Mouse (Mus musculus) CD4-positive helper T cell, adult 2 months (primary cell): ENCODE measurements around the gene Atp2b2.

Experiments
- DNase-seq: peaks from one replicate; pipeline ENCODE4 v3.0.0-alpha.2; 2012; ENCODE audit warnings: low read depth, missing footprints, low spot score

The Atp2b2 gene

DNA sequence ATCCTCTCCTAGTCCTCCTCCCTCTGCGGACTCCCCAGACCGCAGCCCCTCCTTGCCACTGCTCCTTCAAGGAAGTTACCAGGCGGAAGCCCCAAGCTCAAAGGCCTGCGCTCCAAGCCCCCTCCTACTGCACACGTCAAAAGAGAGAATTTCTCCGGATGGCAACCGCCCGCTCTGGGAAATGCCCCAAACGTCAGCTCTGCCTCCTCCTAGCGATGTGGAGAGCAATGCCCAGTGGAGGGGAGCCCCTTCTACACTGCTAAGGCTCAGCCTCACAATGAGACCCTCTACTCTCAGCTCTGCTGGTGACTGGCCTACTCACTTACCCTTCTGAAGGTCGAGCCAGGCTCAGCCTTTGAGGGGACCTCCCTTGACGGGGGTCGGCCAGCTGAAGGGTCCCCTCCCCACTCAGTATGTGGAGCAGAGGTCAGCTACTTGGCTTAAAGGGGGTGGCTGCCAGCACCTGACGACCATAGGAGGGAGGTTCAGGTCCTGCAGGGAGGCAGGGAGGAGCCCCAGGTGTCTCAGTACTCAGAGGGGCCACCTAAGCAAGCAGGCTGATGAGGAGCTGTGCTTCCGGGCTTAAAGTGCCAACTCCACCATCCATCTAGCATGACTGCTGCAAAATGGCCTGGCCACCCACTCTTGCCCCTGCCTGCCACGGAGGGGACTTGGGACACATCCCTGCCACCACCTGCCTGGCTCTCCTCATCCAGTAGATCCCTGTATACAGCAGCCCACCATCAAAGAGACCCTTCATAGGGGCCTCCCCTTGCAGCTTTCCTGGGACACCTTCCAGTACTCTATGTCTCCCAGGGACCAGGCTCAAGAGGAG lies 152.2 kb downstream of the Atp2b2 start:
- no peak for DNase-seq

DNA sequence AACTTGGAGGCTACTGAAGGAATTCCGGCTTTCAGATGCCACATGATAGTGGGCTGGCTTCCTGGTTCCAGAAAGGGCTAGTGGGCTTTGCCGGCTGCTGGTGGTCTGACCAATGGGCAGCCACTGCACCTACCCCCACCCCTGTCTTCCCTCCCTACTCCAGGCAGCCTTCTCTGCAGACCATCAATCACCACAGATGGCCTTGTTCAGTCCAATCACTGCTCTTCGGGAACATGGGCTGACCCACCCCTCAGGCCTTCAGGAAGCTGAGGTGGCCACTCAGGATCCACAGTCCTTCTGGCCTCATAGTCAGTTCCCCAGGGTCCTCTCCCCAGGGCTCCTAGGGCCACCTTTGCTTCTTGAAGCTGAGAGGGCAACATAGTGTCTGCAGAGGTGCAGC lies 153.2 kb downstream of the Atp2b2 start:
- no peak for DNase-seq

DNA sequence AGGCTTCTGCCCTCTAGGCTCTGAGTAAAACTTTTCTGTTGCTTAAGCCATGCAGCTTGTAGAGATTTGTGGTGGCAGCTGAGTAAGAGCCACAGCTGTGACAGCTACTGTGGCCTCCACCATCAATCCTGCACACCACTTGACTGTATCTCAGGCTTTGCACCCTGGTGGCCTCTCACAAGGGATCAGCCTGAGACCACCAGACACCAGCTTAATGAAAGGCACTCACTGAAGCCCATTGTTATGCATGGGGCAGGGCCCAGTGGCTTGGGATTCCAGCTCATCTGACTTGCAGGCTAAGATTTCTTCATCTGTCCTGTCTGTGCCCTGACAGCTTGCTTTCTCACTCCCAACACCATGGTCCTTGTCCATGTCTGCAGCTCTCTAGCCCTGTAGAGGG lies 155.5 kb downstream of the Atp2b2 start:
- DNase-seq, result no peak

DNA sequence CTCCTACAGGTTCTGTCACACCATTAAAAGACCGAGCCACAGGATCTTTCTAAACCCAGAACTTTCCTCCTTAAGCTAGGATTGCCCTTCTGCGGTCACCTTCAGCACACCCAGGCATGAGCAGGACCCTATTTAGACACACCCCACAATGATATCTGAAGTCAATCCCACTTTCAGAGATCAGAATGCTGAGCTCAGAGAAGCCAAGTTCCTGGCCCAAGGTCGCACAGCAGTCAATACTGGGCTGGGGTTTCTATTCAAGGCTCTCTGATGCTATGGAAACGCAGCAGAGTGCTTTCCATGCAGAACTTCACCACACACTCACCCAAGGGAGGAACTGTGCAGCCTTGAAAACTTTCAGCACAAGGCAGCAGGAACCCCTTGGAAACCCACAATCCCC lies 157.6 kb downstream of the Atp2b2 start:
- no peak for DNase-seq

DNA sequence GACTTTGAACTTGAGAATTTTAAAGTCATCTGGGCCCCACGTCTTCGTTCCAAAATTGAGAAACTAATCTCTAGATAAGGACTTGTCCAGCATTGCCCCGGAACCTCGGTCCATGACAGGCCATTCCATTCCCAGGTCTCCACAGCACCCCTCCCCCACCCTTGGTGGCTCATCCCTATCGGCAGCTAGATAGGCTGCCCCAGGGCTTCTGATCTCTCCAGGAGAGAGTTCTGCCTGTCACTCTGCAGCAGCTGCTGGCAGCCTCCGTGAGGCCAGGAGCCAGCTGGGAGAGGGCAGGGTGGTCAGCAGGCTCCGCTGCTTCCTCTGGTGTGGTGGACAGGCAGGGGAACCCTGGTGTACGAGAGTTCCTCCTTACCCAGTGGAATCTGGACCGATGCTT lies 159.2 kb downstream of the Atp2b2 start:
- DNase-seq, result no peak

DNA sequence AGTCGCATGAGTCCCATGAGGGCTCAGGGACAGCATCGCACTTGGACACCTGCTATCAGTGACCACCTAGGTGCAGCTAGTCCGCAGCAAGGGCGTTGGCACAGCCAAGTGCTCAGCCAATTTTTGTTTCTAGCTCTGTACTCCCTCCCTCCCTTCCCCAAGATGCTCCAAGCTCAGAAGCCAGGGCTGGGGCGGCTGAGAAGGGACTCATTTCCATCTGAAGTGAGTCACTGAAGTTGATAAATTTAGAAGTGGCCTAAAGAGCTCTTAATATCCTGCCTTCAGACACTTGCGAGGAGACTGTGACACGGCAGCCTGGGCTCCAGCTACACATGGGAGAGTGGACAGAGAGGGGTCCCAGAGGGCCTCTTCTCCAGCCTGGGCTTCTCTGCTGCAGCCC lies 160.0 kb downstream of the Atp2b2 start:
- DNase-seq, result no peak

DNA sequence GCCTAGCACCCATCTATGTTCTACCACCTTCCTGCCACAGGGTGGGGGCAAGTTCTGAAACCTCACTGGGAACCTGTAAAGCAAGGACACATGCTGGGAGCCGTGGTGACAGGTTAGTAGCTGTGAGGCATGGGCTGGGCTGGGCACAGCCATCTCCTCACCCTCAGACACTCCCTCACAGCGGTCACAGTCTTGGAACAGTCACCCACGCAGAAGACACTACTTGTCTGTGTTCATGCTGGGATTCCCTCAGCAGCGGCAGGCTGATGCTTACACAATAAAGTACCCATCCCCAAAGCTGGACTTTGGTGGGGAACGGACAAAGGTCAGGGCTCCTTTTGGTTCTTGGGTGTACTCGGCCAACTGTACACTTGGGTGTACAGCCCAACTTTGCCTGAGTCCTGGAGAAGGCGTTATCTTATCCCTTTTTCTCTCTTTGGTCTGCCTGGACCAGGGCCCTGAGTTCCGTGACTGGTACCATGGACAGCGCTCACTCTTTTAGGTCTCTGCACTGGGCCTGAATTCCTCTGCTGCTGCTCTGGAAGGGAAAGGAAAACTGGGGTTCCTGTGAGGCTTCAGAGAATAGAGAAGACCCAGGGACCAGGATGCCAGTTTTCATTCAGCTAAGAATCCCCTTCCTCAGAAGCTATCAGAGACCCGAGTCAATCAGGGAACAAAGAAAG lies 160.7 kb downstream of the Atp2b2 start:
- no peak for DNase-seq

DNA sequence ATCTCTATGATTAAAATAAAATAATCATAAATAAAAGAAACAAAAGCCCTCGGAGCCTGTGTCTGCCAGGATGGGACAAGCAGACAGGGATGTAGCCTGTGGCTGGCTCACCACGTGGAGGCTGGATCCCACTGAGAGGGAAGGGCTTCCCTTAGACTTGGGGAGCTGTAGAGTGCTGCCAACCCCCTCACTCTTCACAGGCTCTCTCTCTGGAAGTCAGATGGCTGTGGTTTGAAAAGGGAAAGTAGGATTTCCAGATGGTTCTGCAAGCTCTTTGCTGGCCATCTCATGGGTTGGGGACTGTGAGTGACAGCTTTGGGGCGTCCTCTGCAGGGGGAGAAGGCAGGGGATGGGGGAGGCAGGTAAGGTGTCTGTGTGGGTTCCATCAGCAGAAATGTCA lies 163.0 kb downstream of the Atp2b2 start:
- DNase-seq, result no peak

DNA sequence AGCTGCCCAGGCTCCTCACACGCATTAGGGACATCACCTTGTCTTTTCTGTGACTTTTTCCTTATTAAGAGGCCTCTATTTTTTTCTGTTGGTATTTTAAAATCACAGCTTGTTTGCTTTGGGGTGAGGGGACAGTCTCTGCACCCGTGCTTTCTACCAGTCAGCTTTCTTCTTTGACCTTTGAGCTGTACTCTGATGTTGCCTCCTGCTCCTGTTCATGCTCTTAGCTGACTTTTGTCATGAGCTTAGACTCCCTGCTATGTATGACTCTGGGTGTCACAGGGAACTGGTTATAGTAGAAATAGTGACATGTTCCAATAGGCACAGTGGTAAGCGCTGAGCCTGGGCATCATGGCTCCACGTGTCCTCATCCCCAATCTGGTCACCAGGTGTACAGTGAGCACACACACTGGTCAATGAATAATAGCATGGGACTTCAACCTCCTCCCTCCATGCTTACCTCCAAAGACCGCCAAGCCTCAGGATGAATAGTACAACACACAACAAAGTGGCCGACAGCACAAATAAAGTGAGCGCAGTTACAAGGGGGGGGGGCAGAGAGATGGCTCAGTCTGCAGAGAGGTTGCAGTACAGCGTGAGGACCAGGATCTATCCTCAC lies 163.8 kb downstream of the Atp2b2 start:
- DNase-seq, result no peak

DNA sequence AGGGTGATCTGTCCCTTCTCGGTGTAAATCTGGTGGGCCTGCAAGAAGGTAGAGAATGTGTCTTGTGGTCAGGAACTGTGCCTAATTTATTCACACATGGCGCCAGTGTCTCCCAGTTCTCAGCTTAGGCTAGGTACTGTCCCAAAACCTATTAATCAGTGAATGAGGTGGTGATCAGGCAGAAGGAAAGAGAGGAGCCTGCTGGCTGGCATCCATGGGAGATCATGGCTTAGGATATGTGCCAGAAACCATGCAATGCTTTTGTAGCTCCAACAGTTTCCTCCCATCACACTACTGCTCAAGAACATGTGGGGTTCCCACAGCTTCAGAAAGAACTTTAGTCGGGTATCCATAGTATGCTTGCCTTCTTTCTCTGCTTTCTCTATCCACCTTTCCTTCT lies 165.8 kb downstream of the Atp2b2 start:
- no peak for DNase-seq

DNA sequence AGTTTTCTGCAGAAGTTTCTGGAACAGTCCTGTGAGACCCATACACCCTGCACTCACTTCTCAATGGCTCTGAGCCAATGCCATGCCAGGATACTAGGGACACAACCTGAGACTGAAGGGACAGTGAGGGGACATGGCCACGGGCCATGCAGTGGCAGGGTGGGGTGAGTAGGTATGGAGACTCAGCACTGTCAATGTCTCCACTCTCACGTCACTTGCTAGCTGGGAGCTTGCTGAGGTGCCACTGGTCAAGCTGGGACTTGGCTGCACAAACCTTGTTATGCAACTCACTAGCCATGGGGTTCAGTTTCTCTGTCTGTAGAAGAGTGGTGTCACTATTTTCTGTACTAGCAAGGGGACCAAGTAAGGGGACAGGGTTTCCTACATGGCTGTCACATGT lies 167.2 kb downstream of the Atp2b2 start:
- DNase-seq, result no peak

DNA sequence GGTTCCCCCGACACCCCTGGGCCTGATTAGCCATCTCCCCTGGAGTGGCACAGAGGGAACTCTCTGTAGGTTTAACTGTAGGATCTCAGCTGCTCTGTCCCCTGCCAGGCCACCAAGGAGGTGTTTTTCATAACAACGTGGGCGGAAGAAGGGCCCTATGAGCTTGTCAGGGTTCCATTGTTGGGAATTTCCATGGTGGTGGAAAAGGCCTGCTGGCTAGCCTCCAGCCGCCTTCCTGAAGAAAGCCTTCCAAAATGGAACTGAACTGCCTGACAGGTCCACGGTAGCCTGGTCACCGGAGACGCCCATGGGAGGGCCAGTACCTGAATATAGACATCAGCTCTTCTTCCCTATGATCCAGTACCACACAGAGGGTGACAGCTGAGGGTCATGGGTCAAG lies 169.8 kb downstream of the Atp2b2 start:
- no peak for DNase-seq

DNA sequence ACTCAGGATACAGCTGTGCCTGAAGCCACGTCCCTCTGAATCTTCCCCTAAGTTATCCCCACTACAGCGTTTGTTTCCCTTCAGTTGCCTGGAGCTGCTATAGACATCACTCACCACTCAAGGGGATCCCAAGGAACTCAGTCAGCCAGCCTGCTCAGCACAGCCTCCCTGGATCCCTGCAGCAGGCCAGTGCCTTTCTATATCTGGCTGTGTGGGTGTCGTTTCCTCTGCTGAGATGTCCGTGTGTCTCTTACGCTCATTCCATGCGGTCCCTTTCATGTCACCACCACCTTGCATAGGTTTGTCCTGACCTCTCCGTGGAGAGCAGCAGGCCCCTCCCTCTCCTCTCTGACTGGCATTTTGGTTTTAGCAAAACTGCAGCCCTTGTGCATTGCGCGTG lies 171.6 kb downstream of the Atp2b2 start:
- no peak for DNase-seq

DNA sequence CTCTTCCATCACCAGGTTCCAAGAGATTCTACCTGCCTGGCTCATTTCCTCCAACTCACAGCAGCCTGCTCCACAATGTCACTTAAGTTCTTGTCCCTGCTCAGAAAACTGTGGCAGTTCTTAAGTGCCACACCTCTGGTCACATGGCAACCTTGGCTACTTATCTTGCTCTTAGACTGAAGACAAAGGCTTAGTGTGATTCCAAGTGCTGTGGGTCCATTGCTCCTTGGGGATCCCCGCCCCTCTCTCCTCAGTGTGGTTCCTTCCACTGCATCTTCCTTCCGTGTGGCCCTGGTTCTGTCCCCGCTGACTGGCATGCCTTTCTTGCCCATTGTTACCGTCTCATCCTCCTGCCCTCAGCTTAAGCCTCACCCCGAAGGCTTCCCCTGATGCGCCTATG lies 173.9 kb downstream of the Atp2b2 start:
- no peak for DNase-seq

DNA sequence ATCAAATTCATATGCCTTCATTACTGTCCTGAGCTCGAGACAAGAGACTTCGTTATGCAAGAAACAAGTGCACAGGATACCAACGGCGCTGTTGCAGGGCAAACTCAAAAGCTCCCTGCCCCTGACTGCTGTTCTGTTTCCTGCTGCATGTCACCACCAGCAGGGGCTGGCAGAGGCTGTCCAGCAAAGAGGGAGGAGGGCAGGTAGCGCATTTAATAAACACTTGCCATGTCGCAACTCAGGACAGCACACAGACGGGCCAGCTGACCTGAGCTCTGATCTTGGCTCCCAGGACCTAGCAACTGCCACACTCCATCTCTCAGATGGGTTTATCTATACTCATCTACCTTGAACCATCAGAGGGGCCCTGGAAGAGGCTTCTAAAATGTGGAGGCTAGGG lies 176.7 kb downstream of the Atp2b2 start:
- DNase-seq, result no peak

DNA sequence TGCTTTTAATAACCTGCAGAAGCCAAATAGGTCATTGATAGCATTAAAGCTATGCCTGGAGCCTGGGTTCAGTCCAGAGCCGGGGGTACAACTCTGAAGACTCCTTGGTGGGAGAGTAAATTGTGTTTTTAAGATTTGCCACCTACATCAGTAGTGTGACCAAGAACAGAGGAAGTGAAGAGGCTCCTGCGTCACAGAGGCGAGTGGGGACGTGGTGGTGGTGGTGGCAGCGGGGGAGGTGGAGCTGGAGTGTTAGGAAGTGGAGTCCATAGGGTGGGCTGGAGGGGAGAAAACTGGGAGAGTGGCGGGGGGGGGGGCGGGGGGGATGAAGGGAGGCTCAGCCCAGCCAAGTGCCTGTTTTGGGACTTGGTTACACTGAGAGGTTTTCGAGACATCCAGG lies 177.6 kb downstream of the Atp2b2 start:
- DNase-seq, result no peak

DNA sequence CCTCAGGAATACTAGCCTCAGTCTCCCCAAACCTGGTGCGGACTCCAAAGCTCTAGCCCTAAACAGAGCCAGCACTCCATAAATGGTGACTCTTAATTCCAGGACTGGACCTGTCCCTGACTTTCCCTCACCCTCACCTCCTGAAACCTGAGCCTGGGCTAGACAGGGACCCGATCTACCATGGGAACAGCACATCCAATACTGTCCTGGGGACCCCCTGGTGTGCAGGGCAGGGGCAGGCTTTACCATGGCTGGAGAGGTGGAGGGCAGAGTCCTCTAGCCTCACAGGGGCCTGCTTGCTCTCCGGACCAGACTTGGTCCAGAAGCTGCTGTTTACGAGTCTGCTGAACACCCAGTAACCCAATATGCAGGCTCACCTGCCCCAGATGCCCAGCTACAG lies 179.5 kb downstream of the Atp2b2 start:
- no peak for DNase-seq

DNA sequence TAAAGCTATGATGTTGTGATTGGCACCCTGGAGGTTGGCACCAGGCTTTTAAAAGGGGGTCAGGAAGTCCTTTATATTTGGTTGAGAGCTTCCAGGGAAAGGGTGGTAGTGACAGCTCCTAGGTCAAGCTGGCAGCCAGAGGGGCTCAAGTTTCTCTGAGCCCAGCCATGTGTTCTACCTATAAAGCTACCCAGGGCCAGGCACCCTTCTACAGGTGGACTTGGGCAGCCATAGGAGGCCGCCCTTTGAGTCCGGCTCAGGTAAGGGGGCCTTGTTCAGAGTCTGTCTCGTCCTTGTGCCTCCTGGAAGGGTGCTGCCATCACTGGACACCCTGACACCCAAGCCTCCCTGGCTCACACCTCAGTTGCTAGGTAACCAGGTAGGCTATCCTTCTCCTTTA lies 180.5 kb downstream of the Atp2b2 start:
- DNase-seq, result no peak

DNA sequence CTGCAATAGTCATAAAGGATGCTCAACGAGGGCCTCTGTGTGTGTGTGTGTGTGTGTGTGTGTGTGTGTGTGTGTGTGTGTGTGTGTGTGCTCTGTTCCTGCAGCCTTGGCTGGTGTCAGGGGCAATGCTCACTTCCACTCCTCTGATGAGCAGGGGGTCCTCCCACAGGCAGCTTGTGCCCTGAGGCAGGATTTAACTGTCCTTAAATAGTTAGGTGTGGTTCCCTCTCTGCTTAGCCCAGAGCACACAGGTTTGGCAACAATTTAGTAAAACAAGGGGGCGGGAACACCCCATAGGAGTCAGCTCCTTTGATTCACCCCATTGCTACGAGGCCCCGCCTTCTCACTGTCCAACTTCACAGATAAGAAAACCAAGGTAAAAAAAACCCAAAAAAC lies 181.0 kb downstream of the Atp2b2 start:
- DNase-seq, result no peak

DNA sequence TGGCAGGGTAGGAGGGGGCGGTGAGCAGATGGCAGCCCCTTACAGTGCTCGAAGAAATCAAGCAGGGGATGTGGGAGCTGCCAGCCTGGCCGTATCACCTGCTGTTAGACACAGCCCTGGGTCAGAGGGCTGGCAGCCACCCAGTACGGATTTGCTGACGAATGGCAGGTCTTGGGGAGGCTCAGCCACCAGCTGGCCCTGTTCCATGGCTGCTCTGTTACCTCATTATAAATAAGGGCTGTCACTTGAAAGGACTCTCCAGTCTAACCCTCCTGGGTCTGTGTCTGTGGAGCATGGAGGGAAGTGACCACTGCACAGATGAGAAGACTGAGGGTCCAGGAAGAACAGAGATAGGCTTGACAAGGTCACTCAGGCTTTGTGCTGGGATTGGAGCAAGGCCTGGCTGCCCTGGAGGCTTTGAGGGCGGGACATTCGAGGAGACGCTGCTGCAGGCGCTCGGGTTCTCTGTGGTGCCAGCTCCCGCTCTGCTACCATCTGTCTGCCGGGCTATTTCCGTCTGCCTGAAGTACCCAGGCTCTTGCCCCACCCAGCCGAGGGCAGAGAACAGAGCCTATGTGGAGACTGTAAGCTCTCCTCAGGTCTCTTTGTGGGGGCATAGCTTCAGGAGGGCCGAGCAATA lies 181.6 kb downstream of the Atp2b2 start:
- DNase-seq, result no peak

DNA sequence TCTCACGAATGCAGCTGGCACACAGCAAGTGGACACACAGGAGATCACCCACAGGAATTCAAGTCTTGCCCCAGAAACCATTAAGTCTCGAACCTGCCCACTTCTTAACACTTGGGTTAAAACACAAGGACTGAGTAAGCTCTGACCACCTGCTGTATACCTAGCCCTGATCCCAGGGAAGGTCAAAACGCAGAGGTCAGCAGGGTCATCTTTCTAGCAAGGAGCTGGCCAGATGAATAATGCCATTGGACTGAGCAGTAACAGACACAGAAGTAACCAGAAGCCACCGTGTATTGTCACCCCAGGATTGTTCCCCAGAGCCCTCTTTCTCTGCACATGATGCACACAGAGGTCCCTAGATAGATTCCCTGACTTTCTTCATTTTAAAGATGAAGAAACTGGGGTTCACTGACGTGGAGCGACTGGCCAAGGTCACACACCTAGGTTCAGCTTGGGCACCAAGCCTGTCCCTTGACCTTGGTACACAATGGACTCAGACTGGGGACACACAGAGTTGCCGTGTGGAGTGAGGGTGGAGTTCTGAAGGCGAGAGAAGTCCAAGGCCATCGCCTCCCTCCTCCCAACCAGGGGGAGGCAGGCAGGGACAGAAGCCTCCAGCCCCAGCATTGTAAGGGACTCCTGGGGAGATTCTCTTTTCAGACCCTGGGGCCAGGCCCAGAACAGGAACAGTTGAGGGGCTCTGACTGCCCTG lies 182.2 kb downstream of the Atp2b2 start:
- no peak for DNase-seq

DNA sequence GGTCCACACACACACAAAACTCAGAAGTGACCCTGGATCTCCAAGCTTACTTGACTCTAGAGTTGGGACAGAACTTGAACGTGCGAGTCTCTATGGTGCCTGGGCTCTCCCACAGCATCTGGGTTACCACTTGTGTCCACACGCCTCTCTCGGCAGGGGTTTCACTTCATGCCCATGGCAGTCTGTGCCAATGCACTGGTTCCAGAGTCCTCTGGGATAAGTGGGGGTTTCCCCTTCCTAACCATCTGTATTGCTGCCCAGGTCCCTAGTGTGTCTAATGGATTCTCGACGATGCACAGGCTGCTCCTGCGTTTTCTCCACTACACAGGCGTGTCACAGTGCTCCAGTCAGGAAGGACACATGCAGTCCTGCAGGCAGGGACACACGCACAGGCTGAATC lies 184.1 kb downstream of the Atp2b2 start:
- DNase-seq, result no peak
